Mouse (Mus musculus) heart, adult 2 months (tissue): ENCODE measurements at regions not wholly inside any gene's neighbourhood (a gene's known extent, or its start where the extent isn't known, plus 50 kb on each side); places are given as distances from the start of the nearest gene placed in this dataset.
A peak's percentile ranks its signal among the peaks of the same experiment; 100 is the strongest.

Source experiments
- DNase-seq, 2 experiments: peaks; one replicate each; pipeline ENCODE4 v3.0.0; 2021
- H3K27ac ChIP-seq: fragments of 200-600 bp; 2 replicates; pipeline ENCODE4 v1.8.1; 2022
- H3K27me3 ChIP-seq: fragments of 200-500 bp; 2 replicates; pipeline ENCODE4 v1.6.1; 2012; ENCODE audit warnings: mild to moderate bottlenecking, low read length, inconsistent platforms, mixed read lengths; ENCODE audit not compliant: control insufficient read depth, insufficient read depth
- H3K36me3 ChIP-seq: fragments of 200-500 bp; 2 replicates; pipeline ENCODE4 v1.6.1; 2012; ENCODE audit warnings: low read length, inconsistent platforms; ENCODE audit not compliant: control insufficient read depth, insufficient read depth
- H3K4me1 ChIP-seq: fragments of 200-500 bp; 2 replicates; pipeline ENCODE4 v1.6.1; 2011; ENCODE audit warnings: low read length; ENCODE audit not compliant: control insufficient read depth, insufficient read depth
- H3K4me3 ChIP-seq: fragments of 200-600 bp; 2 replicates; pipeline ENCODE4 v1.8.1; 2022
- H3K79me2 ChIP-seq: fragments of 200-500 bp; replicated peaks from 2 replicates; pipeline ENCODE4 v1.6.1; 2012; ENCODE audit warnings: mild to moderate bottlenecking, inconsistent platforms, low read length, moderate library complexity, mixed read lengths; ENCODE audit not compliant: control insufficient read depth, insufficient read depth
- H3K9ac ChIP-seq: fragments of 200-500 bp; 2 replicates; pipeline ENCODE4 v1.6.1; 2012; ENCODE audit warnings: low read depth, mild to moderate bottlenecking, control low read depth, inconsistent platforms, low read length, mixed read lengths
- CTCF ChIP-seq: fragments of 200-600 bp; IDR thresholded peaks from 2 replicates; pipeline ENCODE4 v1.8.1; 2022; ENCODE audit warnings: antibody characterized with exemption, mild to moderate bottlenecking, moderate library complexity
- EP300 ChIP-seq: fragments of 200-500 bp; IDR thresholded peaks from 2 replicates; pipeline ENCODE4 v1.6.1; 2011; ENCODE audit warnings: low read depth, low read length, control low read depth; ENCODE audit not compliant: insufficient read depth
- POLR2A ChIP-seq: fragments of 200-500 bp; IDR thresholded peaks from 2 replicates; pipeline ENCODE4 v1.6.1; 2011; ENCODE audit warnings: mild to moderate bottlenecking, low read depth, low read length, control low read depth; ENCODE audit not compliant: insufficient read depth
- WGBS: fragments of 180-500 bp; shearing (Covaris S2); methylation state at CpG from one replicate; pipeline ENCODE4 v1.1.7; 2018; 5-methylcytosine and 5-hydroxymethylcytosine counted together
- intact Hi-C: fragments of 180-260 bp; cut with DNase I; formaldehyde crosslinking; loops from one replicate; pipeline ENCODE4 v1.15.1; 2025

DNA sequence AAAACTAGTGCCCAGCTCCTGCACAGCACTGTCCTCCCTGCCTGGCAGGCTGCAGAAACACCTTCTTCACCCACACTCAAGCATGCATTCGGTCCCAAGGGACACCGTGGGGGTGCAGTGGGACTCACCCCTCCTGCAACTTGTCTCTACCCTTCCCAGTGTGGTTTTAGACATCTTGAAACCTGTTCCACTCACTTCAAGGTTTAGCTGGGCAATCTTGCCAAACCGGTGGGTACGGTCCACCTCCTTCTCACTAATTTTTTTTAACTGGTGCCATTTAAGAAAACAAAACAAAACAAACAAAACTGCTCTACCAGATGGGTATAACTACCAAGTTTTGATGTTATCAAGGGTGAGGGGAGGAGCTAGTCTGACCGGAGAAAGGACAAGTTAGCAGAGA lies 74.2 kb upstream of the Fzd10 start:
- Histone ChIP-seq H3K79me2 (no peaks in the 10 kb centered on the region), H3K36me3 (no peaks in the 10 kb centered on the region), H3K27ac (no peak overlapping the region), H3K9ac (no peak overlapping the region), H3K4me1 (no peaks in the 10 kb centered on the region), H3K4me3 (no peak overlapping the region), H3K27me3 (no peaks in the 10 kb centered on the region)
- 72% methylated on average over 5 of the region's 5 CpGs for WGBS
- TF ChIP-seq CTCF (no peak), POLR2A (no peak), EP300 (no peak)
- intact Hi-C loops: no loop called here
- no peak for DNase-seq

DNA sequence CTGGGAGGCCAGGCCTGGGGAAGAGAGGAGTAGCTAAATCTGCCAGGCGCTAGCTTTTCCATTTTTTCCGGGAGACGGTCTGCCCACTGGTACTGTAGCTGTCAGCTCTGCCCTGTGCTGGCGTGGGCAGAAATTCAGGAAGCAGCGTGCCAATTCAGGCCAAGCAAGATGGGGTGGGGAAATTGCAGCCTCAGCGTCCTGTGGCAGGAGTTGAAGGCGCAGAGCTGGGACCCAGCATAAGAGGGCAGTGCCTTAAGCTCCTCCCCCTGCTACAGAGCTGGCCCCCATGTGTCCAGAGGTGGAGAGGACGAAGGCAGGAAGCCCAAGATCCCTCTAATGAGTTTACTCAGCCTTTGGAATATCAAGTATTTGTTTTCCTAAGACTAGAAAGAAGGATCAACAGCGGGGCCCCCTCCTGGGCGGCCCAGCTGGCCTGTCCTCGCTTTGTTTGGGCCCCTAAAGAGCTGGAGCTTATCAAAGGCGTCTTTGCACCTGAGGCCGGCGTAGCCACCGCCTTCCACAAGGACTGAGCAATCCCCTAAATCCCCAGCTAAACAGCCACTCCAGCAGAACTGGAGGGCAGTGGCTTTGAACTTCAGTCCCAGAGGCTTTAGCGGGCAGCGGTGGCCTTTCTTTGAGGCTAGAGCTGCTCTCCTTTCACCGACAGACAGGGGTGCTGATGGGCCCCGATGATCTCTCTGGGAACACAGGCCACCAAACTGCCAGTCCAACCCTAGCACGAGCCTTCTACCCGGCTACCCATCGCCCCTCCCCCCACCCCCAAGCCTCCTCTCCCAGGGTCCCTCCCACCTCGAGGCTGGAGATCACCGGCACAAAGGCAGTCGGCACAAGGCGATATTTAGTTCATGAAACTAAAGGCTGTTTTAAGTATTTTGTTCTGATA lies 76.0 kb upstream of the Fzd10 start:
- no peak for DNase-seq
- Histone ChIP-seq H3K4me3 (no peak overlapping the region), H3K9ac (no peak overlapping the region), H3K79me2 (no peaks in the 10 kb centered on the region), H3K27me3 (no peaks in the 10 kb centered on the region), H3K27ac (no peak overlapping the region), H3K4me1 (no peaks in the 10 kb centered on the region), H3K36me3 (no peaks in the 10 kb centered on the region)
- intact Hi-C loops: loop anchor here (5.0 kb wide), 1 partner anchor 448 kb away; no protein-coding TSS in a partner anchor
- WGBS: 10% methylated on average over 26 of the region's 26 CpGs
- TF ChIP-seq CTCF (no peak), EP300 (no peak)

DNA sequence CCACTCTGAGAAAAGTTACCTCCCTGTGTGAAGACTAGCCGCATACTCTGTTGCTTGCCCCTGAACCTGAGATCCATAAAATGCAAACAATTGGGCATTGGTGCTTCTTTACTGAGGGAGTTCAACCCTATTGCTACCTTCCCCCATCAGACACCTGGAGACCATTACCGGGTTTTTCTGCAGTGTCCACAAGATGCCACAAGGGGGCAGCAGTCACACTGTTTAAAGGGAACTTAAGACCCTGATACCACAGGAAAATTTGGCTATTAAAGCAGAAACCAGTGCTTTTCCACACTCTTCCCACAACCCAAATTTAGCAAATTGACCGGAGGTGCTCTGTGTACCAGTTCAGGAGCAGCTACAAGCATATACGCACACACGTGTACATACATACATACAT lies 78.0 kb upstream of the Fzd10 start:
- no peak overlapping the region for H3K27ac ChIP-seq
- WGBS: 42% methylated on average over 5 of the region's 5 CpGs
- no peaks in the 10 kb centered on the region for H3K79me2 ChIP-seq
- no peaks in the 10 kb centered on the region for H3K4me1 ChIP-seq
- H3K4me3 ChIP-seq: no peak overlapping the region
- H3K27me3 ChIP-seq: no peaks in the 10 kb centered on the region
- DNase-seq: no peak
- peak; percentile 72 for TF ChIP-seq CTCF
- TF ChIP-seq POLR2A: no peak
- no peaks in the 10 kb centered on the region for H3K36me3 ChIP-seq
- no peak overlapping the region for H3K9ac ChIP-seq
- intact Hi-C loops: loop anchor here (5.0 kb wide), 1 partner anchor 450 kb away; no protein-coding TSS in a partner anchor

DNA sequence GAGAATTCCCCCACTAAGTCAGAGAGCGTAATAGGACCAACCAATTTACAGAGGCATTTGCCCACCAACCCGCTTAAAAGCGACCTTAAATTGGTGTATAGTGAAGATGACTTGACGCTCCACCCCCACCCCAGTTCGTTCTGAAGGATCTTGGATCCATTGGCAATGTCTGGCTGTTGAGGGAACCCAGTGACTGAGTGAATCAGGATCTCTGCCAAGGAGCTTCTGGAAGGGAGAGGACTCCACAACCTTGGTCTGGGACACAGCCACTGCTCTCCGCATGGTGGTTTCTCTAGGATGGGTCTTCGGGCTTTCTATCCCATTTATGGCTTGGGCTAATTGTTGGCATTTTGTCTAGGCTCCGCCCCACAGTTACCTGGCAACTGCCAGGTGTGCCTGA lies 83.3 kb upstream of the Fzd10 start:
- H3K27me3 ChIP-seq: no peaks in the 10 kb centered on the region
- intact Hi-C loops: no loop called here
- H3K36me3 ChIP-seq: no peaks in the 10 kb centered on the region
- H3K79me2 ChIP-seq: no peaks in the 10 kb centered on the region
- H3K9ac ChIP-seq: no peak overlapping the region
- no peak for TF ChIP-seq CTCF
- TF ChIP-seq EP300: no peak
- no peak for TF ChIP-seq POLR2A
- DNase-seq: no peak
- no peak overlapping the region for H3K27ac ChIP-seq
- H3K4me1 ChIP-seq: no peaks in the 10 kb centered on the region
- H3K4me3 ChIP-seq: no peak overlapping the region
- 48% methylated on average over 8 of the region's 8 CpGs for WGBS

DNA sequence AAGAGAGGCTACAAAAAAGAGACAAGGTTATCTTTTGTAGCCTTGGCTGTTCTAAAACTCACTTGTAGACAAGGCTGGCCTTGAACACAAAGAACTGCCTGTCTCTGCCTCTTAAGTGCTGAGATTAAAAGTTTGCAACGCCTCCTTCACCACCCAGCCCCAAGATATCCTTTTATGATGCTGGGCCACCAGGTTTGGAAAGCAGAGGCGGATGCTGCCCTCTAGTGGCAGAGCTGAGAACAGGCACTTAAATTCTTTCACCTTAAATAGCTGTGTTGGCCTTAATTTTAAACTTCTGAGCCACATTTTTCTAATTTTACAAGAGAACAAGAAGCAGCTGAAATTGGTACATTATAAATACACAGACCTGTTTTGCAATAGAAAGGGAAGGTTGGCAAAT lies 82.5 kb upstream of the Tmem132d start:
- 0% methylated on average over 2 of the region's 2 CpGs for WGBS
- no peak for DNase-seq
- H3K9ac ChIP-seq: no peak overlapping the region

GRCm38 (mm10) chr5:128513261-128513660 lies 80.4 kb upstream of the Tmem132d start:
- WGBS: 60% methylated on average over 14 of the region's 14 CpGs
- Histone ChIP-seq H3K4me1 (no peaks in the 10 kb centered on the region), H3K36me3 (no peaks in the 10 kb centered on the region), H3K27me3 (no peaks in the 10 kb centered on the region), H3K9ac (no peak overlapping the region), H3K79me2 (no peaks in the 10 kb centered on the region), H3K4me3 (no peak overlapping the region), H3K27ac (no peak overlapping the region)
- TF ChIP-seq EP300 (no peak), CTCF (no peak), POLR2A (no peak)
- DNase-seq: no peak
- intact Hi-C loops: no loop called here

More for the DNA sequence above, 82.5 kb upstream of the Tmem132d start:
- Histone ChIP-seq H3K36me3 (no peaks in the 10 kb centered on the region), H3K27me3 (no peaks in the 10 kb centered on the region), H3K4me1 (no peaks in the 10 kb centered on the region), H3K79me2 (no peaks in the 10 kb centered on the region), H3K27ac (no peak overlapping the region), H3K4me3 (no peak overlapping the region)
- peak; percentile 95 for TF ChIP-seq CTCF
- no peak for TF ChIP-seq EP300
- intact Hi-C loops: no loop called here
